Mouse (Mus musculus) mouse embryonic stem cell (cell line): Measurements from ENCODE around the gene Hist1h4n.
"Not testable (repeated sequence)": the region's sequence is repeated elsewhere in the genome, so short reads cannot be mapped to it uniquely, and the experiment has no call there.

Experiments
- in situ Hi-C, 2 experiments: fragments of 300-500 bp; cut with MboI; formaldehyde crosslinking; loops; 1 replicate in 1 of 2; 3 replicates in 1 of 2; pipeline ENCODE4 v1.14.3; 2019 to 2020; ENCODE audit warnings: low sequenced_read_pairs in 2 of 2, low pct_unique_long_range_greater_than_20kb in 1 of 2, mixed read lengths in 1 of 2; ENCODE audit not compliant: unreplicated experiment in 1 of 2

Gene Hist1h4n

GRCm38 (mm10) chr13:21811074-21811473 is 20.9 kb downstream of the Hist1h4n start:
- in situ Hi-C loops, result not testable (repeated sequence)

DNA sequence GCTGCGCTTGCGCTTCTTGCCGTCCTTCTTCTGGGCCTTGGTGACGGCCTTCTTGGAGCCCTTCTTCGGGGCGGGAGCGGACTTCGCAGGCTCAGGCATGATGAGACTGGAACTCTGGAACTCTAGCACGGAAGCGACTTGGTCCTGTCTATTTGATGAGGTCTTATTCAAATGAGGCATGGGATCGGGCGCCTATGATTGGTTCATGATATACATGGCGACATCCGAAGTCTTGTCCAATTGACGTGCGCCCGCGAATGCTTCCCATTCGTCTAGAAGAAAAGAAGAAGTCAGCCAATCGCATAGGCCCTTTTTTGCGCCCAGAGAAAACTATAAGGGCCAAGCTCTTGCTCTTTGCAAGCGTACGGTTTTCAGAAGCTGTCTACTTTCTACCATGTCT is 21.9 kb downstream of the Hist1h4n start, which contains the start of the genes Hist1h2bq and Hist1h2ao:
TSS of gene Hist1h2bq (minus strand) at position 125 of the 400 bp plus-strand sequence.
TSS of gene Hist1h2ao (plus strand) at position 393 of the 400 bp plus-strand sequence.
- in situ Hi-C loops, result not testable (repeated sequence)

GRCm38 (mm10) chr13:21803058-21803457 is 28.9 kb downstream of the Hist1h4n start:
- in situ Hi-C loops, result not testable (repeated sequence)

DNA sequence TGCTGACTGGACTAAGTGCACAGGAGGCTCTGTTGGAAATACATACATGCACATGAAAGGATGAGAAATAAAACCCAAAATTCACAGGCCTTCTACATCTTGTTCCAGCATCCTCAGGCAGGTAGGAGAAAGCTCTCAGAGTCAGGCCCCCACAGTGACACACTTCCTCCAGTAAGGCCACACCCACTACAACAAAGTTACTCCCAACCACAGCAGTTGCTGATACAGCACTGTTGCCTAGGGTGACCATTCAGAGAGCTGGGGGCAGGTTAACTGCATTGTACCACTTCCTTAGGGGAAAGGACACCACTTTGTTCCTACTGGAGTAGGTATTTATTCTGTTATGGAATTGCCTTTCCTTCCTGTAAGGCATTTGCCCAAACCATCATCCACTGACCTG is 34.8 kb downstream of the Hist1h4n start:
- in situ Hi-C loops, result not testable (repeated sequence)

DNA sequence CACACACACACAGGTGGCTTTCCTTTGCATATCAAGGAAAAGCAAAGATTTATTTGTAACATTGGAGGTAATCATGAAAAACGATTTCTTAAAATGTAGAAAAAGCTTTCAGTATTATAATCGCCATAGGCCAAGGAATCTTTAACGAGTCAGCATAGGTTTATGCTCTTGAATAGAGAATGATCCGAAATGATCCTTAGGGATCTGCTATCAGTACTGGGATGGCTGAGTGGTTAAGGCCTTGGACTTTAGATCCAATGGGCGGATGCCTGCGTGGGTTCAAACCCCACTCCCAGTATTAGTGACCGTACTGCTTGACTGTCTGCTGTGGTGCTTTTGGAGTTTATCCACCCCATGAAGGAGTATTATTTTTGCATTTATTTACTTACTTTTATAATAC is 36.4 kb downstream of the Hist1h4n start:
- in situ Hi-C loops, result no loop called here

DNA sequence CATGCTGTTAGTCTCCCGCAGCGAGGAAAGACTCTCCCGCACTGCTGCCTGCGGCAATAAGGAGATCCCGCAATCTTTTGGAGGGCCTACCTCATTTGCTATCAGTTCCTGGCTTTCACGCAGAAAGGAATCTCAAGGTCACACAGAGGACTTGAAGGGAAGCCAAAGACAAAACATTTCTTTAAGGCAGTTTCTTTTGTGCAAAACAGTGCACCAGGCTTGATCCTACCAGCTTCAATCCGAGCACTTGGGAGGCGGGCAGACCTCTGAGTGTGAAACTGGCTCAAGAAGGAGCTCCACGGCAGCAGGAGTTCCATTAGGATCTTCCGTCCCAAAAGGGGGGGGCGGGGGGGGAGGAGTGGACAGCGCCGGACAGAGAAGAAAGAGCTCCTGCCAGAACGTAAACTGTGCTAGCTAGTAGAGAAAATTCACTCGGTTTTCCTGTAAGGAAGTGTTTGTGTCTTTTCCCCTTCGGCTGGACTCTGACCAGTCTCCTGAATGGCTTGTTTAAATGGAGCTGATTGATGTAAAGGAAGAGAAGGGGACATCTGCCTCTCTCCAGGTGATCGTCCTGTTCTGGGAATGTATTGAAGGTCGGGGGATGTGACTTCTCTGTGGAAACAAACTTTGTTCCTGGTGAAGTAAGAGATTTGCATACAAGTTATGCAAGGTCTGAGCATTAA is 41.3 kb downstream of the Hist1h4n start:
- in situ Hi-C loops, result no loop called here

DNA sequence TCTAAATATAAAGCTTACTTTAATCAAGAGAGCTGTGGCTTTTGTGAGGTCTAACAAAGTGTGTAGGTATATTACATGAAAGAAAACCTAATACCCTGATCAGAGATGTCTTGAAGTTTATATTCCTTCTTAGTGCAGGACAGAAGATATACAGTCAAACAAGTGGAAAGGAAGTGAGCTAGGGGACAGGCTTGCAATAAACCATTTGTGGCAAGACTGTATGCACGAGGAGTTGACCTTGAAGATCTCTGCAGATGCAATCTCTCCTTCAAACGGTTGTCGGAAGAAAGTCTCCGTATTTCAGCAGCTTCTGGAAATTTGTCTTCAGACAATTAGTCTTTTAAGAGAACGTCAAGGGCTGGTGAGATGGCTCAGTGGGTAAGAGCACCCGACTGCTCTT is 42.1 kb downstream of the Hist1h4n start:
- in situ Hi-C loops, result no loop called here

DNA sequence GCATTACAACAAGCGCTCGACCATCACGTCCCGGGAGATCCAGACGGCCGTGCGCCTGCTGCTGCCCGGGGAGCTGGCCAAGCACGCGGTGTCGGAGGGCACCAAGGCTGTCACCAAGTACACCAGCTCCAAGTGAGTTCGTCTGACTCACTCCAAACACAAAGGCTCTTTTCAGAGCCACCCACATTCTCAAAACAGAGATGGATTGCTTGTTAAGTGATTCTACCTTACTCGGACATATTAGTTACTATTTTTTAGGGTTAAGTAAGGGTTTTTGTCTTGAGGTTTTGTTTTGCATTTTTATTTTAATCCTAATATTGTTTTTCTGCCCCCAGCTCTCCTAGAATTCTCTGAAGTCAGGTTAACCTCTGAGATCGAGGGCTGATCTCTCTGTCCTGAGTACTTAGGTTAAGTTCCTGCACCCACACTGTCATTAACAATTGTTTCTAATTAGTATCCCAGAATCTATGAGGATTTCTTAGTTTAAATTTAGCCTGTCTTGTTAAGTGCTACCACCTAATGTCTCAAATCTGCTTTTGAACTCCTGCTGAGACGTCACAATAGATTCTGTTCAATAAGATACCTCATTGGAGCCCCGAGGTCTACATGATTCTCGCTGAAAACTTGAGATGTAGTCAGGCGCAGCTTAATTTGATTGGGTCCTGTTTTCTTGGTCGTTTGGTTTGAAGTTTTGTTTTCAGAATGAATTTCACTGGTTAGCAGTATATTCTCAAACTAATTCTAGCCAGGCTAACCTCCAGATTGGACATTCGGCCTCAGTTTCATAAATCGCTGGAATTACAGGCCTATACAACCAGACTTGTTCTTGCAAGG is 44.0 kb downstream of the Hist1h4n start:
- in situ Hi-C loops, result no loop called here

GRCm38 (mm10) chr13:21786899-21787629 is 44.9 kb downstream of the Hist1h4n start, which contains the start of the genes Hist1h2an and Hist1h2bp:
Gene Hist1h2an, minus strand, starts transcription at chr13:21787218.
Gene Hist1h2bp, plus strand, starts transcription at chr13:21787461.
- in situ Hi-C loops, result not testable (repeated sequence)

DNA sequence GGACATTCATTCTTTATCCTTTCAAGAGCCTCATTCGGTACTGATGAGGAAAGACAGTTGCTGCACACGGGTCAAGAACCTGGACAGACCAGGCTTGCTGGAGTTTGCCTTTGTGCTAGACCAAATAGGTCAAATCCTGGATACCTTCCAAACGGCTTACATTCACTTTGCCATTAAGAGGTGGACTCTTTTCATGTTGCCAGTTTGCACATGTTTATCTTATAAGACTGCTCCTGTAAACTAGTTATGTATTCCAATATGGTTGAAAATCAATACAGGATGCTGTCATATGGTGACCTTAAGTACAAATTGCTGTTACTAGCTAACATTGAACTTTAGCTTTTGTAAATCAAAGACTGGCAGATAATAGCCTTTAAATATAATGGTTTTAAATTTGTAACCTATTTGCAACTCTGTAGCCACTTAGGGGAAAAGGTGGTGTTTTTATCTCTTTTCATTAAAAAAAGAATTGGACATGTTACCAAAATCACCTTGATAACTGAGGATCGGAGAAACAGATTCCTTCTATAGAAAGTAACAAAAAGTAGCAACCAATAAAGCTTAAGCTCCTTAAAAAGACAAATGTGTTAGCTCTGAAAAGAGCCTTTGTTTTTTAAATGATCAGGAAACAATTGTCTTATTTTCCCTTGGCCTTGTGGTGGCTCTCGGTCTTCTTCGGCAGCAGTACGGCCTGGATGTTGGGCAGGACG is 45.7 kb downstream of the Hist1h4n start:
- in situ Hi-C loops, result no loop called here

GRCm38 (mm10) chr13:21784311-21784710 is 47.7 kb downstream of the Hist1h4n start:
- in situ Hi-C loops, result no loop called here

DNA sequence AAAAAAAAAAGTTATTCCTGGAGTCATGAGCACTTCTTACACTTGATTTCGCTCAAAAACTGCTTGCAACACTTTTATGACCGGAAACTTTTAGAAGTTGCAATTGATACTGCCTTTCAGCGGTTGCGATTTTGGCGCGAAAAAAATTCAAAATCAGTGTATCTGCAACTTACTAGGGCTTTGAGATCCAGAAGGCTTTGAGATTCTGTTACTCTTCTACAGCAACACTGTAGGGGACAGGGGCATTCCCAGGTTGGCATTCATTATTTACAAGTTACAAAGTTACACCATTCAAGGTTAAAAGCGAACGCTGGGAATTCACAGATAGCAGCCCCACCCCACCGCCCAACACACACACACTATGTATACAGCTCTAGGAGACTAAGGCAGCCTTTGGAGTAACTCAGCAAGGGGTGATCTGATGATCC is 48.2 kb downstream of the Hist1h4n start:
- in situ Hi-C loops, result no loop called here

GRCm38 (mm10) chr13:21783255-21783617 is 48.8 kb downstream of the Hist1h4n start, which contains the start of gene Hist1h3i:
Gene Hist1h3i, minus strand, starts transcription at chr13:21783370.
- in situ Hi-C loops, result no loop called here

- in situ Hi-C loops, result not testable (repeated sequence)
Measured at GRCm38 (mm10) chr13:21782361-21783254, 49.4 kb downstream of the Hist1h4n start.
